Mouse (Mus musculus): ENCODE results near the gene Plekhm1.
"Not testable (repeated sequence)": the region's sequence is repeated elsewhere in the genome, so short reads cannot be mapped to it uniquely, and the experiment has no call there.

The Plekhm1 gene

GRCm38 (mm10) chr11:103339414-103340119 lies 72.9 kb downstream of the Plekhm1 start:
- DNase-seq (ENCODE audit: low spot score): no peak

- no peak for DNase-seq (ENCODE audit: low spot score)
These were observed 73.8 kb downstream of the Plekhm1 start for GRCm38 (mm10) chr11:103338671-103339070.

- DNase-seq (ENCODE audit: low spot score): no peak
These were observed 74.4 kb downstream of the Plekhm1 start for GRCm38 (mm10) chr11:103338119-103338518.

- DNase-seq (ENCODE audit: low spot score): no peak
These were observed 75.3 kb downstream of the Plekhm1 start for GRCm38 (mm10) chr11:103337180-103337579.

- DNase-seq (ENCODE audit: low spot score): no peak
These were observed 76.9 kb downstream of the Plekhm1 start for GRCm38 (mm10) chr11:103335561-103335960.

GRCm38 (mm10) chr11:103334925-103335324 lies 77.6 kb downstream of the Plekhm1 start:
- DNase-seq (ENCODE audit: low spot score): no peak

GRCm38 (mm10) chr11:103333719-103334398 lies 78.6 kb downstream of the Plekhm1 start:
- DNase-seq (ENCODE audit: low spot score): peak; percentile 61

- DNase-seq (ENCODE audit: low spot score): no peak
These were observed 79.4 kb downstream of the Plekhm1 start for GRCm38 (mm10) chr11:103332890-103333651.

- peak; percentile 88 for DNase-seq (ENCODE audit: low spot score)
These were observed 80.1 kb downstream of the Plekhm1 start for GRCm38 (mm10) chr11:103332186-103332889.

- DNase-seq (ENCODE audit: low spot score): no peak
These were observed 80.8 kb downstream of the Plekhm1 start for GRCm38 (mm10) chr11:103331502-103332185.

GRCm38 (mm10) chr11:103330651-103331319 lies 81.7 kb downstream of the Plekhm1 start:
- no peak for DNase-seq (ENCODE audit: low spot score)

- peak; percentile 85 for DNase-seq (ENCODE audit: low spot score)
These were observed 85.5 kb downstream of the Plekhm1 start for GRCm38 (mm10) chr11:103326950-103327349.

- DNase-seq (ENCODE audit: low spot score): peak; percentile 76
These were observed 87.3 kb downstream of the Plekhm1 start for GRCm38 (mm10) chr11:103325172-103325571.

GRCm38 (mm10) chr11:103324723-103325122 lies 87.8 kb downstream of the Plekhm1 start:
- no peak for DNase-seq (ENCODE audit: low spot score)

GRCm38 (mm10) chr11:103322832-103323231 lies 89.7 kb downstream of the Plekhm1 start:
- DNase-seq (ENCODE audit: low spot score): not testable (repeated sequence)

GRCm38 (mm10) chr11:103320646-103321045 lies 91.8 kb downstream of the Plekhm1 start:
- DNase-seq (ENCODE audit: low spot score): no peak

GRCm38 (mm10) chr11:103320196-103320595 lies 92.3 kb downstream of the Plekhm1 start:
- DNase-seq (ENCODE audit: low spot score): no peak

GRCm38 (mm10) chr11:103318042-103318441 lies 94.4 kb downstream of the Plekhm1 start:
- DNase-seq (ENCODE audit: low spot score): no peak

- no peak for DNase-seq (ENCODE audit: low spot score)
These were observed 97.1 kb downstream of the Plekhm1 start for GRCm38 (mm10) chr11:103315379-103315778.

GRCm38 (mm10) chr11:103314736-103315374 lies 97.6 kb downstream of the Plekhm1 start:
- no peak for DNase-seq (ENCODE audit: low spot score)

Data from layer of hippocampus, adult 11-12 months (tissue).